Mouse (Mus musculus): ENCODE measurements at regions not wholly inside any gene's neighbourhood (a gene's known extent, or its start where the extent isn't known, plus 50 kb on each side); places are given as distances from the start of the nearest gene placed in this dataset.

- intact Hi-C loops (cut with DNase I) = no loop called here
- peak in 1 of 2 experiments; percentile 61 for DNase-seq (ENCODE audit: extremely low spot score in 1 of 2, low spot score in 2 of 2)
Measured at GRCm38 (mm10) chr14:103764047-103764446, 80.2 kb downstream of the Ednrb start.

- no peak for DNase-seq (ENCODE audit: extremely low spot score in 1 of 2, low spot score in 2 of 2)
- intact Hi-C loops (cut with DNase I) = no loop called here
Measured at GRCm38 (mm10) chr14:103763216-103764031, 80.8 kb downstream of the Ednrb start.

GRCm38 (mm10) chr14:103759443-103759842 is 84.8 kb downstream of the Ednrb start:
- no peak for DNase-seq (ENCODE audit: extremely low spot score in 1 of 2, low spot score in 2 of 2)
- intact Hi-C loops (cut with DNase I) = no loop called here
